Mouse (Mus musculus): Measurements from ENCODE around the gene Ccdc177. TPM values are rescaled to one million over a fixed set of nuclear protein-coding genes. Genes with fewer than 3 reads are reported as not detected.

Ccdc177 gene
- total and polyA plus RNA-seq, 3 experiments, result not detected

- Histone ChIP-seq H3K4me3 (ENCODE audit: control insufficient read depth in 1 of 2, insufficient read depth in 1 of 2, low read depth in 2 of 2, low read length in 2 of 2) (no peak overlapping the region), H3K9me3 (replicated peaks; ENCODE audit: insufficient read depth, low read length) (no peaks in the 10 kb centered on the region), H3K4me1 (ENCODE audit: control insufficient read depth in 1 of 2, insufficient read depth in 2 of 2, low read length in 2 of 2) (peaks cover 22 to 39% of the 10 kb centered on the region in 2 experiments), H3K27me3 (ENCODE audit: control insufficient read depth in 1 of 2, insufficient read depth in 2 of 2, low read length in 2 of 2) (no peaks in the 10 kb centered on the region), H3K9ac (ENCODE audit: control insufficient read depth, low read depth, low read length, poor library complexity, severe bottlenecking) (no peak overlapping the region), H3K79me2 (ENCODE audit: control insufficient read depth, insufficient read depth, low read length, poor library complexity) (peaks cover 65% of the 10 kb centered on the region), H3K27ac (ENCODE audit: control insufficient read depth, low read depth, low read length) (no peak overlapping the region), H3K36me3 (ENCODE audit: control insufficient read depth in 1 of 2, insufficient read depth in 2 of 2, low read length in 2 of 2) (peaks cover 0 to 51% of the 10 kb centered on the region in 2 experiments; a peak in 3 of 4 replicates)
- TF ChIP-seq JUND (IDR thresholded peaks at IDR 0.05; ENCODE audit: low read depth, low read length) (no peak), GABPA (IDR thresholded peaks at IDR 0.05; ENCODE audit: low read depth, low read length) (no peak), ZNF384 (IDR thresholded peaks at IDR 0.05; ENCODE audit: low read depth, low read length) (no peak), RCOR1 (IDR thresholded peaks at IDR 0.05; ENCODE audit: low read depth, low read length) (no peak), ELF1 (IDR thresholded peaks at IDR 0.05; ENCODE audit: low read depth, low read length) (no peak), HCFC1 (IDR thresholded peaks at IDR 0.05; ENCODE audit: low read depth, low read length) (no peak), CHD2 (IDR thresholded peaks at IDR 0.05; ENCODE audit: low read length) (no peak), USF2 (IDR thresholded peaks at IDR 0.05; ENCODE audit: borderline replicate concordance in 1 of 2, insufficient read depth in 1 of 2, low read depth in 1 of 2, low read length in 2 of 2) (no peak), RAD21 (IDR thresholded peaks at IDR 0.05; ENCODE audit: low read depth, low read length) (no peak), ZMIZ1 (IDR thresholded peaks at IDR 0.05; ENCODE audit: low read depth, low read length) (no peak), MAZ (IDR thresholded peaks at IDR 0.05; ENCODE audit: low read depth, low read length) (no peak)
- no peak for DNase-seq (ENCODE audit: low read depth, low spot score)
Measured at GRCm38 (mm10) chr12:80793535-80793934, 33.0 kb upstream of the Ccdc177 start.

- Histone ChIP-seq H3K4me1 (ENCODE audit: control insufficient read depth in 1 of 2, insufficient read depth in 2 of 2, low read length in 2 of 2) (peaks cover 20 to 43% of the 10 kb centered on the region in 2 experiments), H3K9ac (ENCODE audit: control insufficient read depth, low read depth, low read length, poor library complexity, severe bottlenecking) (peak overlapping the region; percentile 16; the same call in 1 of the 2 replicates), H3K36me3 (ENCODE audit: control insufficient read depth in 1 of 2, insufficient read depth in 2 of 2, low read length in 2 of 2) (peaks cover 0 to 49% of the 10 kb centered on the region in 2 experiments; a peak in 3 of 4 replicates), H3K27ac (ENCODE audit: control insufficient read depth, low read depth, low read length) (no peak overlapping the region; the same call in 1 of the 2 replicates), H3K79me2 (ENCODE audit: control insufficient read depth, insufficient read depth, low read length, poor library complexity) (peaks cover 59% of the 10 kb centered on the region), H3K27me3 (ENCODE audit: control insufficient read depth in 1 of 2, insufficient read depth in 2 of 2, low read length in 2 of 2) (no peaks in the 10 kb centered on the region), H3K9me3 (replicated peaks; ENCODE audit: insufficient read depth, low read length) (no peaks in the 10 kb centered on the region), H3K4me3 (ENCODE audit: control insufficient read depth in 1 of 2, insufficient read depth in 1 of 2, low read depth in 2 of 2, low read length in 2 of 2) (0 out of 4 replicates have a peak overlapping the region, but pooled peaks of 1 of the 2 experiments have one; percentile 12)
- DNase-seq (ENCODE audit: low read depth, low spot score), result no peak
- TF ChIP-seq TBP (IDR thresholded peaks at IDR 0.05; ENCODE audit: low read depth, low read length), result no peak
- no peak for TF ChIP-seq ETS1 (IDR thresholded peaks at IDR 0.05; ENCODE audit: low read depth, low read length)
- TF ChIP-seq EP300 (IDR thresholded peaks at IDR 0.05; ENCODE audit: low read depth in 1 of 2, low read length in 2 of 2), result no peak
- no peak for TF ChIP-seq MAX (IDR thresholded peaks at IDR 0.05; ENCODE audit: low read length)
- TF ChIP-seq ZNF384 (IDR thresholded peaks at IDR 0.05; ENCODE audit: low read depth, low read length), result no peak
- no peak for TF ChIP-seq MEF2A (IDR thresholded peaks at IDR 0.05; ENCODE audit: extremely low read depth, insufficient replicate concordance, low read depth, low read length, poor library complexity, severe bottlenecking)
- no peak for TF ChIP-seq MAZ (IDR thresholded peaks at IDR 0.05; ENCODE audit: low read depth, low read length)
- TF ChIP-seq BHLHE40 (IDR thresholded peaks at IDR 0.05; ENCODE audit: borderline replicate concordance, low read depth, low read length), result no peak
- TF ChIP-seq MYB (IDR thresholded peaks at IDR 0.05; ENCODE audit: low read depth, low read length), result no peak
- TF ChIP-seq NRF1 (IDR thresholded peaks at IDR 0.05; ENCODE audit: insufficient read depth, low read depth, low read length, poor library complexity, severe bottlenecking), result no peak
- TF ChIP-seq ELF1 (IDR thresholded peaks at IDR 0.05; ENCODE audit: low read depth, low read length), result no peak
- no peak for TF ChIP-seq POLR2AphosphoS5 (IDR thresholded peaks at IDR 0.05; ENCODE audit: borderline replicate concordance, low read depth, low read length)
- no peak for TF ChIP-seq ZMIZ1 (IDR thresholded peaks at IDR 0.05; ENCODE audit: low read depth, low read length)
- no peak for TF ChIP-seq MXI1 (IDR thresholded peaks at IDR 0.05; ENCODE audit: low read depth, low read length)
- no peak for TF ChIP-seq TAL1 (IDR thresholded peaks at IDR 0.05; ENCODE audit: low read length)
- no peak for TF ChIP-seq JUND (IDR thresholded peaks at IDR 0.05; ENCODE audit: low read depth, low read length)
- no peak for TF ChIP-seq RAD21 (IDR thresholded peaks at IDR 0.05; ENCODE audit: low read depth, low read length)
- no peak for TF ChIP-seq E2F4 (IDR thresholded peaks at IDR 0.05; ENCODE audit: borderline replicate concordance, low read depth, low read length)
Measured at GRCm38 (mm10) chr12:80792867-80793266, 32.4 kb upstream of the Ccdc177 start.
